Mouse (Mus musculus) spleen, adult 2 months (tissue): ENCODE measurements around the gene Pdc.

Experiments
- CTCF ChIP-seq: fragments of 200-500 bp; IDR thresholded peaks from 2 replicates; pipeline ENCODE4 v1.5.1; 2011; ENCODE audit warnings: mild to moderate bottlenecking, inconsistent platforms; ENCODE audit not compliant: insufficient read depth, insufficient read length, insufficient replicate concordance; ENCODE audit errors: extremely low read depth
- POLR2A ChIP-seq: fragments of 200-500 bp; IDR thresholded peaks from 2 replicates; pipeline ENCODE4 v1.6.1; 2011; ENCODE audit warnings: low read depth, low read length, inconsistent platforms

DNA sequence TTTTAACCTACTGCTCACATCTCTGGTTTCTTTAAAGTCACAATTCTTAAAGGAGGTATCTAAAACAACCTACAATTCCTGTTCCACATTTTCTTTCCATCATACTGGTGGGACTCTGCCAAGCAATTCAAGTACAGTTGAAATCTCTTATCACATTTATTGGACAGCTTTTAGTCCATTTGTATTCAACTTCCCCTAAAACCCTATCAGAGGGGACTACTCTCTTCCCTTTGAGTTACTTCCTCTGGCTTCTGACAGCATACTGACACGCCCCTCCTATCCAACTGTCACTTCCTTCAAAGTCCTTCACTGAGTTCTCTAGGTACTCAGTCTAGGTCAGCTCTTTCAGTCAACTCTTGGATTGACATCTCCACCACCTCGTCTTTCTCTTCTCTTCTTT, 15.9 kb downstream of the Pdc start:
- no peak for TF ChIP-seq CTCF
- TF ChIP-seq POLR2A: no peak
